Mouse (Mus musculus) erythroblast, embryonic 14.5 days (primary cell): ENCODE data around the gene Vwa5a. TPM values are rescaled to one million over a fixed set of nuclear protein-coding genes. Genes with fewer than 3 reads are reported as not detected.

Experiments
- H3K27me3 ChIP-seq: 2 replicates; pipeline ENCODE4 v1.6.1; 2012; ENCODE audit warnings: inconsistent platforms; ENCODE audit not compliant: control insufficient read depth
- H3K36me3 ChIP-seq: 2 replicates; pipeline ENCODE4 v1.6.1; 2012; ENCODE audit warnings: mild to moderate bottlenecking, inconsistent platforms; ENCODE audit not compliant: control insufficient read depth
- H3K4me1 ChIP-seq: 2 replicates; pipeline ENCODE4 v1.6.1; 2012; ENCODE audit warnings: inconsistent platforms; ENCODE audit not compliant: control insufficient read depth
- H3K4me3 ChIP-seq: replicated peaks from 2 replicates; pipeline ENCODE3; 2012; ENCODE audit warnings: moderate library complexity, mild to moderate bottlenecking, inconsistent platforms
- H3K9me3 ChIP-seq: 2 replicates; pipeline ENCODE4 v1.6.1; 2012; ENCODE audit warnings: low read length, inconsistent platforms, mixed read lengths; ENCODE audit not compliant: control insufficient read depth
- GATA1 ChIP-seq: IDR thresholded peaks from 2 replicates; pipeline ENCODE4 v1.6.1; 2012; ENCODE audit warnings: low read length, inconsistent platforms, mixed read lengths
- TAL1 ChIP-seq: IDR thresholded peaks from 3 replicates; pipeline ENCODE4 v1.6.1; 2012; ENCODE audit warnings: low read length, inconsistent platforms, mixed read lengths
- polyA plus RNA-seq: library from polyadenylated mRNA; stranded (reverse); fragments of >175 nt; gene quantifications from 2 replicates; pipeline ENCODE4 v1.2.3, GENCODE M21; 2012

Vwa5a gene
- polyA plus RNA-seq: 0.02 and 0.08 TPM in 2 replicates

GRCm38 (mm10) chr9:38718102-38718501 is at the start of gene Vwa5a:
Gene Vwa5a, plus strand, starts transcription at chr9:38718268.
- peaks cover 2% of the 10 kb centered on the region; the same call in 1 of the 2 replicates for H3K36me3 ChIP-seq
- H3K4me3 ChIP-seq: peak within 1 kb of the TSS; percentile 64
- H3K27me3 ChIP-seq: no peaks in the 10 kb centered on the region
- TF ChIP-seq TAL1 (no peak), GATA1 (no peak)
- H3K4me1 ChIP-seq: peaks cover 11% of the 10 kb centered on the region
- H3K9me3 ChIP-seq: no peaks in the 10 kb centered on the region

DNA sequence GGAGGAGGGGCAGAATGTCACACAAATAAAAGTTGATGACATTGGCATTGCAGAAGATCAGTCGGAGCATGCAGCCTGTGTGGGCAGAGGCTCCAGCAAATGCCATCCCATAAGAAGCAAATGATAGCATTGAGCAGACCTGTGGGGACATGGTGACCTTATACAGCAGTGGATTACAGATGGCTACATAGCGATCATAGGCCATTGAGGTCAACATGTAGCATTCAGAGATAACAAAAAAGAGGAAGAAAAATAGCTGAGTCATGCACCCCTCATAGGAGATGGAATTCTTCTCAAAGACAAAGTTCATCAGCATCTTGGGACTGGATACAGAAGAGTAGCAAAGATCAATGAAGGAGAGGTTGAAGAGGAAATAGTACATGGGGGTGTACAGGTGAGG is 45.2 kb upstream of the Vwa5a start:
- no peaks in the 10 kb centered on the region for H3K9me3 ChIP-seq
- no peaks in the 10 kb centered on the region for H3K36me3 ChIP-seq
- no peak overlapping the region for H3K4me3 ChIP-seq
- H3K4me1 ChIP-seq: no peaks in the 10 kb centered on the region
- no peak for TF ChIP-seq GATA1
- no peak for TF ChIP-seq TAL1
- no peaks in the 10 kb centered on the region for H3K27me3 ChIP-seq

- Histone ChIP-seq H3K36me3 (no peaks in the 10 kb centered on the region), H3K27me3 (no peaks in the 10 kb centered on the region), H3K9me3 (no peaks in the 10 kb centered on the region), H3K4me3 (no peak within 1 kb of the TSS), H3K4me1 (no peaks in the 10 kb centered on the region)
- TF ChIP-seq TAL1 (no peak), GATA1 (no peak)
Measured at GRCm38 (mm10) chr9:38674501-38674900, 43.6 kb upstream of the Vwa5a start, which contains the start of gene Olfr918. Gene Olfr918, minus strand, starts transcription at chr9:38674601.

DNA sequence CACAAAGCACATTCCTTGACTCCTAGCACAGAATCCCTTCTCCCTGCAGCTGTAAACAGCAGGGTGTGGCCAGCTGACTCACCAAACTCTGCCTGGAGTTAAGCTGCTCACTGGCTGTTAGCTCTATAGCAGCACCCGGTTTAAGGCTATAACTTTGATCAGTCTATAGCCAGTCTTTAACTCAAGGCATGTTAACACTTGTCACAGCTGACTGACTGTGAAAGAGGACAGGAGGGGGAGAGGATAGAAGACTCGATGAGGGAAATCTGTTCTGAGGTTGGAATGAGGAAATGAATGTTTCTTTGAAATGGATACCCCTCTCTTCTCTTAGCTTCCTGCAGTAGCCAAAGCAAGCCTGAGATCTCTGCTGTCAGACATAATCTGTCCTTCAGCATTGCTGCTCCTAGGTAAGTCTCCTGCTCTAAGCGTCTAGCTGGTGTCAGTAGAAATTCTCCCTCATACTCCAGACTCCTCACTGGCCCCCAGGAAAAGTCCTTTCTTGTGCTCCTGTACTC is 916 bp downstream of the Vwa5a start:
- Histone ChIP-seq H3K4me3 (peak overlapping the region; percentile 64), H3K4me1 (peaks cover 11% of the 10 kb centered on the region), H3K27me3 (no peaks in the 10 kb centered on the region), H3K36me3 (peaks cover 2% of the 10 kb centered on the region; the same call in 1 of the 2 replicates), H3K9me3 (no peaks in the 10 kb centered on the region)
- TF ChIP-seq TAL1 (no peak), GATA1 (no peak)

- Histone ChIP-seq H3K4me3 (no peak overlapping the region), H3K36me3 (peaks cover 2% of the 10 kb centered on the region; the same call in 1 of the 2 replicates)
- TF ChIP-seq TAL1 (no peak), GATA1 (no peak)
Measured at GRCm38 (mm10) chr9:38724044-38724443, 6.0 kb downstream of the Vwa5a start.

DNA sequence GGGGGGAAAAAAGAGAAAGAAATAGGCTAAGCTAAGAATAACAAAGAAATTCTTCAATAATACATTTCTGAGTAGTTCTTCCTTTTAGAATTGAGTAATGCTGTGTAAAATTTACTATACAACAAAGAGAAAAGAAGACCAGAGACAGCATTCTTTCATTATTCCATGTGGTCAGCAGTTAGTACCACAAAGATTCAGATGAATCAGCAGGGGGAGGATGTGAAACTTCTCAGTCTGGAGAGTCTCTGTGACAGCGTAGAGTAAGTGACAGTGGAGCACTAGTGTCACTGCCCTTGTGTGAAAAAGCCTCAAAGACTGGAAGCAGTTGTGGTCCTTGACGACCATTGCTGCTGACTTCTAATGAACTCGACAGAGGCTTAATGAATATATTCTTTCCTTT is 10.2 kb downstream of the Vwa5a start:
- Histone ChIP-seq H3K27me3 (no peaks in the 10 kb centered on the region), H3K4me1 (no peaks in the 10 kb centered on the region), H3K9me3 (no peaks in the 10 kb centered on the region), H3K36me3 (no peaks in the 10 kb centered on the region; the same call in 1 of the 2 replicates), H3K4me3 (no peak overlapping the region)
- no peak for TF ChIP-seq GATA1
- no peak for TF ChIP-seq TAL1

More at GRCm38 (mm10) chr9:38724044-38724443, 6.0 kb downstream of the Vwa5a start:
- H3K4me1 ChIP-seq: peaks cover 6% of the 10 kb centered on the region
- H3K9me3 ChIP-seq: no peaks in the 10 kb centered on the region
- H3K27me3 ChIP-seq: no peaks in the 10 kb centered on the region

DNA sequence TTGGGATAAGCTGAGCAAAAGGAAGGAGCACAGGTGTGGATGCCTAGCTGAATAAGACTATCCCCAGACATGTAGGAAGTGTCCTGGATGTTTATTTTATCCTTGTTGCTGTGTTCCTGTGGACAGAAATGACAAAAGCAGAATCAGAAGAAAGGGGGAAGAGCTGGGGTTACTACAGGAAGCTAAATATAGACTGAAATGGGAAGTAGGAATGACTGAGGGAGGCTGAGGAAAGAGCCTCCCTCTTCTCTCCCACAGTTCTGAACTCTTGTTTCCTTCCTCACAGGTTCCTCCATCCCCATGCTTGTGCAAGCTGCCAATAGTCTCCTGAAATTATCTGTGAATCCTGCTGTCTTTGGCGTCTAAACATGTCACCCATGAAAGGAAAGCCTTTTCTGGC is 23.3 kb downstream of the Vwa5a start:
- Histone ChIP-seq H3K9me3 (no peaks in the 10 kb centered on the region), H3K27me3 (no peaks in the 10 kb centered on the region), H3K36me3 (no peaks in the 10 kb centered on the region), H3K4me1 (peaks cover 7% of the 10 kb centered on the region), H3K4me3 (no peak overlapping the region)
- no peak for TF ChIP-seq TAL1
- TF ChIP-seq GATA1: no peak

- TF ChIP-seq GATA1 (no peak), TAL1 (peak; percentile 36; the same call in 1 of the 3 replicates)
- Histone ChIP-seq H3K9me3 (no peaks in the 10 kb centered on the region), H3K36me3 (no peaks in the 10 kb centered on the region), H3K27me3 (no peaks in the 10 kb centered on the region), H3K4me3 (no peak overlapping the region), H3K4me1 (peaks cover 7% of the 10 kb centered on the region)
Measured at GRCm38 (mm10) chr9:38744619-38745315, 26.7 kb downstream of the Vwa5a start.

- TF ChIP-seq TAL1: no peak
- TF ChIP-seq GATA1: no peak
- H3K27me3 ChIP-seq: no peaks in the 10 kb centered on the region
- H3K4me1 ChIP-seq: no peaks in the 10 kb centered on the region
- no peak within 1 kb of the TSS for H3K4me3 ChIP-seq
- H3K9me3 ChIP-seq: no peaks in the 10 kb centered on the region
- no peaks in the 10 kb centered on the region for H3K36me3 ChIP-seq
Measured at GRCm38 (mm10) chr9:38751999-38752398, 33.9 kb downstream of the Vwa5a start, which contains the start of gene Olfr920. Gene Olfr920, plus strand, starts transcription at chr9:38752299.
